Mouse (Mus musculus): ENCODE results near the gene Gm49630. TPM values are rescaled to one million over a fixed set of nuclear protein-coding genes. Genes with fewer than 3 reads are reported as not detected.
"Not testable (repeated sequence)": the region's sequence is repeated elsewhere in the genome, so short reads cannot be mapped to it uniquely, and the experiment has no call there.

The Gm49630 gene
- polyA plus RNA-seq, 1 experiment from 2014 or later, result not detected

GRCm38 (mm10) chr17:7376951-7377700, 5.3 kb upstream of the Gm49630 start:
- H3K27me3 ChIP-seq (ENCODE audit: control insufficient read depth, insufficient read depth, low read length); H3K4me1 ChIP-seq (ENCODE audit: control insufficient read depth, insufficient read depth, low read length); H3K4me2 ChIP-seq (ENCODE audit: low read depth, low read length); H3K36me3 ChIP-seq (ENCODE audit: control insufficient read depth, insufficient read depth, low read length); H3K9me3 ChIP-seq (replicated peaks; ENCODE audit: control insufficient read depth, low read length); H3K4me3 ChIP-seq (replicated peaks; ENCODE audit: low read length); H3K27ac ChIP-seq (ENCODE audit: low read length); H3K9ac ChIP-seq (ENCODE audit: low read length): not testable (repeated sequence)
- 100% methylated on average over 1 of the region's 3 CpGs for WGBS
- ATAC-seq (ENCODE audit: insufficient read depth, low FRiP score), result peak; percentile 49

GRCm38 (mm10) chr17:7369401-7369800, 2.4 kb downstream of the Gm49630 start:
- H3K4me3 ChIP-seq (replicated peaks; ENCODE audit: low read length); H3K36me3 ChIP-seq (ENCODE audit: control insufficient read depth, insufficient read depth, low read length); H3K4me1 ChIP-seq (ENCODE audit: control insufficient read depth, insufficient read depth, low read length); H3K27me3 ChIP-seq (ENCODE audit: control insufficient read depth, insufficient read depth, low read length); H3K4me2 ChIP-seq (ENCODE audit: low read depth, low read length); H3K9ac ChIP-seq (ENCODE audit: low read length); H3K9me3 ChIP-seq (replicated peaks; ENCODE audit: control insufficient read depth, low read length); H3K27ac ChIP-seq (ENCODE audit: low read length); ATAC-seq (ENCODE audit: insufficient read depth, low FRiP score): not testable (repeated sequence)
- WGBS, result 66% methylated on average over 4 of the region's 6 CpGs

- not testable (repeated sequence) for H3K4me2 ChIP-seq (ENCODE audit: low read depth, low read length); H3K27ac ChIP-seq (ENCODE audit: low read length); H3K9ac ChIP-seq (ENCODE audit: low read length); H3K4me1 ChIP-seq (ENCODE audit: control insufficient read depth, insufficient read depth, low read length); H3K36me3 ChIP-seq (ENCODE audit: control insufficient read depth, insufficient read depth, low read length); H3K4me3 ChIP-seq (replicated peaks; ENCODE audit: low read length); ATAC-seq (ENCODE audit: insufficient read depth, low FRiP score); H3K27me3 ChIP-seq (ENCODE audit: control insufficient read depth, insufficient read depth, low read length); H3K9me3 ChIP-seq (replicated peaks; ENCODE audit: control insufficient read depth, low read length)
- 29% methylated on average over 3 of the region's 7 CpGs for WGBS
Measured at GRCm38 (mm10) chr17:7366676-7367374, 5.0 kb downstream of the Gm49630 start.

- not testable (repeated sequence) for H3K27me3 ChIP-seq (ENCODE audit: control insufficient read depth, insufficient read depth, low read length); ATAC-seq (ENCODE audit: insufficient read depth, low FRiP score); H3K9ac ChIP-seq (ENCODE audit: low read length); H3K4me2 ChIP-seq (ENCODE audit: low read depth, low read length); H3K4me1 ChIP-seq (ENCODE audit: control insufficient read depth, insufficient read depth, low read length); H3K9me3 ChIP-seq (replicated peaks; ENCODE audit: control insufficient read depth, low read length); H3K36me3 ChIP-seq (ENCODE audit: control insufficient read depth, insufficient read depth, low read length); H3K4me3 ChIP-seq (replicated peaks; ENCODE audit: low read length); H3K27ac ChIP-seq (ENCODE audit: low read length)
- WGBS, result no CpG with 5 or more reads among the region's 1 CpGs
Measured at GRCm38 (mm10) chr17:7366265-7366664, 5.5 kb downstream of the Gm49630 start.

- H3K27ac ChIP-seq (ENCODE audit: low read length); ATAC-seq (ENCODE audit: insufficient read depth, low FRiP score); H3K36me3 ChIP-seq (ENCODE audit: control insufficient read depth, insufficient read depth, low read length); H3K4me1 ChIP-seq (ENCODE audit: control insufficient read depth, insufficient read depth, low read length); H3K27me3 ChIP-seq (ENCODE audit: control insufficient read depth, insufficient read depth, low read length); H3K4me2 ChIP-seq (ENCODE audit: low read depth, low read length); H3K9ac ChIP-seq (ENCODE audit: low read length); H3K4me3 ChIP-seq (replicated peaks; ENCODE audit: low read length); H3K9me3 ChIP-seq (replicated peaks; ENCODE audit: control insufficient read depth, low read length): not testable (repeated sequence)
- no CpG with 5 or more reads among the region's 3 CpGs for WGBS
Measured at GRCm38 (mm10) chr17:7365615-7366014, 6.2 kb downstream of the Gm49630 start.

DNA sequence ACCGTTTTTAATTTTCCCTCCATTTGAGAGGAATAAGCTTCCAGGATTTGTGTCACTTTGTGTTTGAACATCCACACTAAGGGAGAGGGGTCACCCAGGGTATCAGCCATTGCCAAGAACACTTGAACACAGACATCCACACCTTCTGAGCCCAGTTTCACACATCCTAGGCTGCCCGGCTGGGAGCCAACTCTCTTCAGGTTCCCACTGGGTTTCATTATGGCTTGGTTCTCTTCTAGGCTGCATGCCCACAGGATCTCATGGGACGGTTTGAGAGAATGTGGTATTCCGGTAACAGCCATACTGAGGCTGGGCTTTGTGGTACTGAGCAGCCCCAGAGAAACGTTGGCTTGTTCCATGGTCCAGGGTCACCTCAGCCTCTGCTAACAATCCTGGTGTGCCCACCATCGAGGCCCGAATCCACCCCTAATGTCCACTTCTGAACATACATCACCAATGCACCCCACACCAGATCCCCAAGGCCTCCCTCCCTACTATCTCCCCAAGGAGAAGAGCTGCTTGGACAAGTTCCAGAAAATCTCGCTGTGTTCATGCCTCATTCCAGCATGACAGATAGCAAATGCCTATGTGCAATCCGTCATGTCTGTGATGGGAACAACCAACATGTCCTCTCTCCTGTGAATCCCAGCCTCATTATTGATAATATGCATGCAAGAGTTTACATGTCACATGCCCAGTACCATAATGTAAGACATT, 10.9 kb downstream of the Gm49630 start:
- 79% methylated on average over 9 of the region's 9 CpGs for WGBS
- not testable (repeated sequence) for H3K4me2 ChIP-seq (ENCODE audit: low read depth, low read length); H3K36me3 ChIP-seq (ENCODE audit: control insufficient read depth, insufficient read depth, low read length); ATAC-seq (ENCODE audit: insufficient read depth, low FRiP score); H3K9me3 ChIP-seq (replicated peaks; ENCODE audit: control insufficient read depth, low read length); H3K27me3 ChIP-seq (ENCODE audit: control insufficient read depth, insufficient read depth, low read length); H3K27ac ChIP-seq (ENCODE audit: low read length); H3K9ac ChIP-seq (ENCODE audit: low read length); H3K4me1 ChIP-seq (ENCODE audit: control insufficient read depth, insufficient read depth, low read length); H3K4me3 ChIP-seq (replicated peaks; ENCODE audit: low read length)

DNA sequence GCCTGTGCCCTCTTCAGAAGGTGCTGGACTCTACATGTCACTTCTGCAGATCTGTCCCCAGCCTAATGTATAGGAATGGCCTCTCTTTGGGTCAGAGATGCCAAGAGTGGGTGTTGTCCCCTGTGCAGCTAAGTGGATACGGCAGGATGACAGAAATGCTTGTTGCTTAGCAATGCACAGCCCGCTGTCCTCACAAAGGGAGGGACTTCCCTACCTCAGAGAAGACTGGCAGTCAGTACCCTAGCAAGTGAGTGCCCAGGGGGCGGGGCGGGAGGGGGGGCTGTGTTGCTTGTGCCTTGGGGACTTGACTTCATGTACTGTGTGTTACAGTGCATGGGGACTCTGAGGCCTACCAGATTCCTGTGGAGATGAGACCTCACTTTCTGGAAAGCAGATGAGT, 12.0 kb downstream of the Gm49630 start:
- H3K4me1 ChIP-seq (ENCODE audit: control insufficient read depth, insufficient read depth, low read length); H3K9ac ChIP-seq (ENCODE audit: low read length); H3K4me3 ChIP-seq (replicated peaks; ENCODE audit: low read length); H3K9me3 ChIP-seq (replicated peaks; ENCODE audit: control insufficient read depth, low read length); H3K27ac ChIP-seq (ENCODE audit: low read length); ATAC-seq (ENCODE audit: insufficient read depth, low FRiP score); H3K4me2 ChIP-seq (ENCODE audit: low read depth, low read length); H3K36me3 ChIP-seq (ENCODE audit: control insufficient read depth, insufficient read depth, low read length); H3K27me3 ChIP-seq (ENCODE audit: control insufficient read depth, insufficient read depth, low read length): not testable (repeated sequence)
- 68% methylated on average over 4 of the region's 4 CpGs for WGBS

- not testable (repeated sequence) for H3K36me3 ChIP-seq (ENCODE audit: control insufficient read depth, insufficient read depth, low read length); H3K4me2 ChIP-seq (ENCODE audit: low read depth, low read length); H3K4me3 ChIP-seq (replicated peaks; ENCODE audit: low read length); ATAC-seq (ENCODE audit: insufficient read depth, low FRiP score); H3K27ac ChIP-seq (ENCODE audit: low read length); H3K9ac ChIP-seq (ENCODE audit: low read length); H3K4me1 ChIP-seq (ENCODE audit: control insufficient read depth, insufficient read depth, low read length); H3K9me3 ChIP-seq (replicated peaks; ENCODE audit: control insufficient read depth, low read length); H3K27me3 ChIP-seq (ENCODE audit: control insufficient read depth, insufficient read depth, low read length)
- 83% methylated on average over 1 of the region's 1 CpGs for WGBS
Measured at GRCm38 (mm10) chr17:7352596-7352995, 19.2 kb downstream of the Gm49630 start, which contains the start of gene Ttll2. Gene Ttll2, minus strand, starts transcription at chr17:7352696.

DNA sequence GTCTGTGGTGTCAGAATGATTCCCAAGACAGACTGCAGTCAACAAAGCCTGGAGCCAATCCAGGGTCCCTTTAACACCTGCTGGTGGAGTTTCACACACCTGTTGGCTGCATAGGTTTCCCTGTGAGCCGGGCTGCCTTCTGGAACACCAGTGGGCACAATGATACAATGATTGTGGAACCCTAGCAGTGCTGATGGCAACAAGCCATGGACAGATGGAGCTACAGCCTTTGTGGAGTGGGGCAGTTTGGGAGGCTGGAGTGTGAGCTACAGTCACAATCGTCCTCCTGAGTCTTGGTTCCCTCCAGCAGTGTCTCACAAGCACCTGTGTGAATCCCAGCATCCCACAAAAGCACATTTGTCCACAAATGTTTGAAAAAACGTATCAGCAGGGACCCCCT, 23.0 kb downstream of the Gm49630 start:
- H3K27me3 ChIP-seq (ENCODE audit: control insufficient read depth, insufficient read depth, low read length); ATAC-seq (ENCODE audit: insufficient read depth, low FRiP score); H3K9me3 ChIP-seq (replicated peaks; ENCODE audit: control insufficient read depth, low read length); H3K4me1 ChIP-seq (ENCODE audit: control insufficient read depth, insufficient read depth, low read length); H3K9ac ChIP-seq (ENCODE audit: low read length); H3K36me3 ChIP-seq (ENCODE audit: control insufficient read depth, insufficient read depth, low read length); H3K4me2 ChIP-seq (ENCODE audit: low read depth, low read length); H3K27ac ChIP-seq (ENCODE audit: low read length); H3K4me3 ChIP-seq (replicated peaks; ENCODE audit: low read length): not testable (repeated sequence)
- WGBS, result 53% methylated on average over 2 of the region's 3 CpGs

Data from stomach, embryonic 16.5 days (tissue).